Mouse (Mus musculus): ENCODE results near the gene Dlgap1. TPM values are rescaled to one million over a fixed set of nuclear protein-coding genes. Genes with fewer than 3 reads are reported as not detected.

Dlgap1 gene
- polyA plus RNA-seq, 1 experiment from 2014 or later, result 1.6 TPM

GRCm38 (mm10) chr17:70397220-70397619 is 428.3 kb downstream of the Dlgap1 start:
- Histone ChIP-seq H3K27ac (ENCODE audit: low read depth, low read length) (no peak overlapping the region), H3K9me3 (ENCODE audit: control insufficient read depth, low read length) (no peaks in the 10 kb centered on the region), H3K9ac (ENCODE audit: low read depth, low read length) (no peak overlapping the region), H3K4me3 (ENCODE audit: low read depth, low read length) (no peak overlapping the region), H3K36me3 (ENCODE audit: control insufficient read depth, insufficient read depth, low read length) (no peaks in the 10 kb centered on the region), H3K4me2 (no peak overlapping the region), H3K27me3 (replicated peaks; ENCODE audit: control insufficient read depth, insufficient read depth, low read length) (no peaks in the 10 kb centered on the region), H3K4me1 (replicated peaks; ENCODE audit: control insufficient read depth, insufficient read depth, low read length) (no peaks in the 10 kb centered on the region)
- 68% methylated on average over 3 of the region's 3 CpGs for WGBS
- ATAC-seq (replicated peaks; ENCODE audit: low FRiP score), result no peak
- DNase-seq (ENCODE audit: low spot score), result no peak

GRCm38 (mm10) chr17:70397708-70398107 is 428.8 kb downstream of the Dlgap1 start:
- no peaks in the 10 kb centered on the region for H3K9me3 ChIP-seq (ENCODE audit: control insufficient read depth, low read length)
- DNase-seq (ENCODE audit: low spot score), result no peak
- H3K27me3 ChIP-seq (replicated peaks; ENCODE audit: control insufficient read depth, insufficient read depth, low read length), result no peaks in the 10 kb centered on the region
- no peaks in the 10 kb centered on the region for H3K4me1 ChIP-seq (replicated peaks; ENCODE audit: control insufficient read depth, insufficient read depth, low read length)
- ATAC-seq (replicated peaks; ENCODE audit: low FRiP score), result no peak
- no peak overlapping the region for H3K4me2 ChIP-seq
- 63% methylated on average over 8 of the region's 8 CpGs for WGBS
- H3K27ac ChIP-seq (ENCODE audit: low read depth, low read length), result no peak overlapping the region
- no peak overlapping the region for H3K4me3 ChIP-seq (ENCODE audit: low read depth, low read length)
- no peak overlapping the region for H3K9ac ChIP-seq (ENCODE audit: low read depth, low read length)
- H3K36me3 ChIP-seq (ENCODE audit: control insufficient read depth, insufficient read depth, low read length), result no peaks in the 10 kb centered on the region

GRCm38 (mm10) chr17:70401909-70402308 is 433.0 kb downstream of the Dlgap1 start:
- no peak overlapping the region for H3K4me3 ChIP-seq (ENCODE audit: low read depth, low read length)
- DNase-seq (ENCODE audit: low spot score) (no peak), ATAC-seq (replicated peaks; ENCODE audit: low FRiP score) (no peak)
- no peak overlapping the region for H3K4me2 ChIP-seq
- 59% methylated on average over 2 of the region's 2 CpGs for WGBS
- no peak overlapping the region for H3K9ac ChIP-seq (ENCODE audit: low read depth, low read length)
- no peaks in the 10 kb centered on the region for H3K9me3 ChIP-seq (ENCODE audit: control insufficient read depth, low read length)
- H3K27ac ChIP-seq (ENCODE audit: low read depth, low read length), result no peak overlapping the region
- H3K27me3 ChIP-seq (replicated peaks; ENCODE audit: control insufficient read depth, insufficient read depth, low read length), result no peaks in the 10 kb centered on the region
- no peaks in the 10 kb centered on the region for H3K4me1 ChIP-seq (replicated peaks; ENCODE audit: control insufficient read depth, insufficient read depth, low read length)
- H3K36me3 ChIP-seq (ENCODE audit: control insufficient read depth, insufficient read depth, low read length), result no peaks in the 10 kb centered on the region

GRCm38 (mm10) chr17:70403750-70404149 is 434.9 kb downstream of the Dlgap1 start:
- no peaks in the 10 kb centered on the region for H3K4me1 ChIP-seq (replicated peaks; ENCODE audit: control insufficient read depth, insufficient read depth, low read length)
- no peak overlapping the region for H3K27ac ChIP-seq (ENCODE audit: low read depth, low read length)
- no peak for ATAC-seq (replicated peaks; ENCODE audit: low FRiP score)
- no peak for DNase-seq (ENCODE audit: low spot score)
- H3K27me3 ChIP-seq (replicated peaks; ENCODE audit: control insufficient read depth, insufficient read depth, low read length), result no peaks in the 10 kb centered on the region
- 51% methylated on average over 10 of the region's 10 CpGs for WGBS
- no peak overlapping the region for H3K4me2 ChIP-seq
- no peak overlapping the region for H3K4me3 ChIP-seq (ENCODE audit: low read depth, low read length)
- no peaks in the 10 kb centered on the region for H3K9me3 ChIP-seq (ENCODE audit: control insufficient read depth, low read length)
- H3K9ac ChIP-seq (ENCODE audit: low read depth, low read length), result no peak overlapping the region
- no peaks in the 10 kb centered on the region for H3K36me3 ChIP-seq (ENCODE audit: control insufficient read depth, insufficient read depth, low read length)

- H3K36me3 ChIP-seq (ENCODE audit: control insufficient read depth, insufficient read depth, low read length), result no peaks in the 10 kb centered on the region
- no peaks in the 10 kb centered on the region for H3K4me1 ChIP-seq (replicated peaks; ENCODE audit: control insufficient read depth, insufficient read depth, low read length)
- DNase-seq (ENCODE audit: low spot score) (no peak), ATAC-seq (replicated peaks; ENCODE audit: low FRiP score) (no peak)
- H3K27ac ChIP-seq (ENCODE audit: low read depth, low read length), result no peak overlapping the region
- 81% methylated on average over 3 of the region's 3 CpGs for WGBS
- no peak overlapping the region for H3K4me2 ChIP-seq
- no peak overlapping the region for H3K9ac ChIP-seq (ENCODE audit: low read depth, low read length)
- no peaks in the 10 kb centered on the region for H3K27me3 ChIP-seq (replicated peaks; ENCODE audit: control insufficient read depth, insufficient read depth, low read length)
- no peaks in the 10 kb centered on the region for H3K9me3 ChIP-seq (ENCODE audit: control insufficient read depth, low read length)
- no peak overlapping the region for H3K4me3 ChIP-seq (ENCODE audit: low read depth, low read length)
These were observed 445.3 kb downstream of the Dlgap1 start for GRCm38 (mm10) chr17:70414202-70414601.

- no peaks in the 10 kb centered on the region for H3K36me3 ChIP-seq (ENCODE audit: control insufficient read depth, insufficient read depth, low read length)
- no peak overlapping the region for H3K4me3 ChIP-seq (ENCODE audit: low read depth, low read length)
- no peak overlapping the region for H3K9ac ChIP-seq (ENCODE audit: low read depth, low read length)
- no peaks in the 10 kb centered on the region for H3K9me3 ChIP-seq (ENCODE audit: control insufficient read depth, low read length)
- H3K4me2 ChIP-seq, result no peak overlapping the region
- no peaks in the 10 kb centered on the region for H3K27me3 ChIP-seq (replicated peaks; ENCODE audit: control insufficient read depth, insufficient read depth, low read length)
- no peak overlapping the region for H3K27ac ChIP-seq (ENCODE audit: low read depth, low read length)
- WGBS, result 75% methylated on average over 9 of the region's 9 CpGs
- DNase-seq (ENCODE audit: low spot score) (no peak), ATAC-seq (replicated peaks; ENCODE audit: low FRiP score) (no peak)
- H3K4me1 ChIP-seq (replicated peaks; ENCODE audit: control insufficient read depth, insufficient read depth, low read length), result no peaks in the 10 kb centered on the region
These were observed 459.0 kb downstream of the Dlgap1 start for GRCm38 (mm10) chr17:70427866-70428265.

- WGBS, result 16% methylated on average over 17 of the region's 17 CpGs
- H3K27ac ChIP-seq (ENCODE audit: low read depth, low read length), result no peak overlapping the region
- DNase-seq (ENCODE audit: low spot score) (peak; percentile 35), ATAC-seq (replicated peaks; ENCODE audit: low FRiP score) (no peak; the same call in 1 of the 2 replicates)
- no peaks in the 10 kb centered on the region for H3K4me1 ChIP-seq (replicated peaks; ENCODE audit: control insufficient read depth, insufficient read depth, low read length)
- no peaks in the 10 kb centered on the region for H3K27me3 ChIP-seq (replicated peaks; ENCODE audit: control insufficient read depth, insufficient read depth, low read length)
- H3K4me2 ChIP-seq, result no peak overlapping the region
- H3K9me3 ChIP-seq (ENCODE audit: control insufficient read depth, low read length), result no peaks in the 10 kb centered on the region
- H3K9ac ChIP-seq (ENCODE audit: low read depth, low read length), result no peak overlapping the region
- no peak overlapping the region for H3K4me3 ChIP-seq (ENCODE audit: low read depth, low read length)
- no peaks in the 10 kb centered on the region for H3K36me3 ChIP-seq (ENCODE audit: control insufficient read depth, insufficient read depth, low read length)
These were observed 461.0 kb downstream of the Dlgap1 start for GRCm38 (mm10) chr17:70429746-70430451.

GRCm38 (mm10) chr17:70430452-70430787 is 461.5 kb downstream of the Dlgap1 start:
- H3K9ac ChIP-seq (ENCODE audit: low read depth, low read length), result no peak overlapping the region
- ATAC-seq (replicated peaks; ENCODE audit: low FRiP score), result no peak
- no peaks in the 10 kb centered on the region for H3K27me3 ChIP-seq (replicated peaks; ENCODE audit: control insufficient read depth, insufficient read depth, low read length)
- H3K4me2 ChIP-seq, result no peak overlapping the region
- no peaks in the 10 kb centered on the region for H3K9me3 ChIP-seq (ENCODE audit: control insufficient read depth, low read length)
- no peak overlapping the region for H3K27ac ChIP-seq (ENCODE audit: low read depth, low read length)
- 19% methylated on average over 5 of the region's 5 CpGs for WGBS
- H3K4me3 ChIP-seq (ENCODE audit: low read depth, low read length), result no peak overlapping the region
- no peaks in the 10 kb centered on the region for H3K36me3 ChIP-seq (ENCODE audit: control insufficient read depth, insufficient read depth, low read length)
- no peaks in the 10 kb centered on the region for H3K4me1 ChIP-seq (replicated peaks; ENCODE audit: control insufficient read depth, insufficient read depth, low read length)
- no peak for DNase-seq (ENCODE audit: low spot score)

- Histone ChIP-seq H3K9ac (ENCODE audit: low read depth, low read length) (no peak overlapping the region), H3K4me2 (no peak overlapping the region), H3K27ac (ENCODE audit: low read depth, low read length) (no peak overlapping the region), H3K27me3 (replicated peaks; ENCODE audit: control insufficient read depth, insufficient read depth, low read length) (no peaks in the 10 kb centered on the region), H3K36me3 (ENCODE audit: control insufficient read depth, insufficient read depth, low read length) (no peaks in the 10 kb centered on the region), H3K4me1 (replicated peaks; ENCODE audit: control insufficient read depth, insufficient read depth, low read length) (no peaks in the 10 kb centered on the region), H3K9me3 (ENCODE audit: control insufficient read depth, low read length) (no peaks in the 10 kb centered on the region), H3K4me3 (ENCODE audit: low read depth, low read length) (no peak overlapping the region)
- ATAC-seq (replicated peaks; ENCODE audit: low FRiP score) (no peak), DNase-seq (ENCODE audit: low spot score) (no peak)
- WGBS, result 61% methylated on average over 5 of the region's 5 CpGs
These were observed 464.0 kb downstream of the Dlgap1 start for GRCm38 (mm10) chr17:70432834-70433233.
